Mouse (Mus musculus) stomach, postnatal 0 days (tissue): ENCODE data around the gene Nrbp1. TPM values are rescaled to one million over a fixed set of nuclear protein-coding genes. Genes with fewer than 3 reads are reported as not detected.

Experiments
- ATAC-seq: fragments of 200-750 bp; cut with Nextera tagmentation; 2 replicates; pipeline ENCODE4 v1.8.0; 2017; ENCODE audit not compliant: low FRiP score, low TSS enrichment
- DNase-seq: peaks from one replicate; pipeline ENCODE4 v3.0.0-alpha.2; 2016; ENCODE audit warnings: low spot score
- H3K27ac ChIP-seq: fragments of 300-500 bp; sonication (generic); replicated peaks from 2 replicates; pipeline ENCODE4 v1.5.1; 2014; ENCODE audit warnings: mild to moderate bottlenecking, control low read depth
- H3K27me3 ChIP-seq: fragments of 300-500 bp; sonication (generic); 2 replicates; pipeline ENCODE4 v1.6.1; 2014; ENCODE audit warnings: low read length; ENCODE audit not compliant: control insufficient read depth, insufficient read depth
- H3K36me3 ChIP-seq: fragments of 300-500 bp; sonication (generic); 2 replicates; pipeline ENCODE4 v1.6.1; 2014; ENCODE audit warnings: low read length, mixed read lengths; ENCODE audit not compliant: control insufficient read depth, insufficient read depth
- H3K4me1 ChIP-seq: fragments of 300-500 bp; sonication (generic); replicated peaks from 2 replicates; pipeline ENCODE4 v1.6.1; 2014; ENCODE audit warnings: antibody characterized with exemption; ENCODE audit not compliant: control insufficient read depth, insufficient read depth
- H3K4me2 ChIP-seq: fragments of 300-500 bp; sonication (generic); replicated peaks from 2 replicates; pipeline ENCODE4 v1.6.1; 2014; ENCODE audit warnings: low read depth, mild to moderate bottlenecking, control low read depth, moderate library complexity
- H3K4me3 ChIP-seq: fragments of 300-500 bp; sonication (generic); 2 replicates; pipeline ENCODE4 v1.5.1; 2014; ENCODE audit warnings: low read depth, low read length, control low read depth
- H3K9ac ChIP-seq: fragments of 300-500 bp; sonication (generic); 2 replicates; pipeline ENCODE4 v1.6.1; 2014; ENCODE audit warnings: mild to moderate bottlenecking, low read length, control low read depth, mixed read lengths
- H3K9me3 ChIP-seq: fragments of 300-500 bp; sonication (generic); 2 replicates; pipeline ENCODE4 v1.6.1; 2016; ENCODE audit warnings: low read length; ENCODE audit not compliant: control insufficient read depth
- CTCF ChIP-seq: IDR thresholded peaks from 2 replicates; pipeline ENCODE4 v1.5.1; 2016; ENCODE audit warnings: antibody characterized with exemption, low read depth, mild to moderate bottlenecking, moderate library complexity
- EP300 ChIP-seq: optimal IDR thresholded peaks from 2 replicates; pipeline ENCODE3; 2016; ENCODE audit warnings: antibody characterized with exemption
- WGBS: fragments of 180-500 bp; shearing (Covaris S2); extraction: QIAGEN DNeasy Blood & Tissue Kit; methylation state at CpG from one replicate; pipeline ENCODE4 v1.1.7; 2014; 5-methylcytosine and 5-hydroxymethylcytosine counted together
- polyA plus RNA-seq: library from polyadenylated mRNA; unstranded; fragments of >200 nt; fragmentation: Nextera tagmentation; extraction: Ambion mirVana; gene quantifications from 2 replicates; pipeline ENCODE4 v1.2.1, GENCODE M21; 2015

Gene Nrbp1
- polyA plus RNA-seq, 1 experiment from 2014 or later: 95.3 TPM

GRCm38 (mm10) chr5:31255971-31256370, 15.3 kb downstream of the Nrbp1 start:
- Histone ChIP-seq H3K4me3 (no peak overlapping the region), H3K9me3 (no peaks in the 10 kb centered on the region), H3K27ac (no peak overlapping the region), H3K27me3 (no peaks in the 10 kb centered on the region), H3K4me1 (no peaks in the 10 kb centered on the region), H3K4me2 (no peak overlapping the region), H3K36me3 (peaks cover 21% of the 10 kb centered on the region), H3K9ac (no peak overlapping the region)
- ATAC-seq (no peak), DNase-seq (no peak)
- TF ChIP-seq CTCF (no peak), EP300 (no peak)
- WGBS: 92% methylated on average over 2 of the region's 2 CpGs

GRCm38 (mm10) chr5:31257616-31258015, 17.0 kb downstream of the Nrbp1 start:
- no peak overlapping the region for H3K9ac ChIP-seq
- H3K9me3 ChIP-seq: no peaks in the 10 kb centered on the region
- no peak overlapping the region for H3K4me2 ChIP-seq
- TF ChIP-seq CTCF (no peak), EP300 (no peak)
- ATAC-seq (no peak), DNase-seq (no peak)
- H3K36me3 ChIP-seq: peaks cover 17% of the 10 kb centered on the region
- 78% methylated on average over 11 of the region's 11 CpGs for WGBS
- H3K27ac ChIP-seq: no peak overlapping the region
- no peaks in the 10 kb centered on the region for H3K4me1 ChIP-seq
- H3K27me3 ChIP-seq: no peaks in the 10 kb centered on the region
- no peak overlapping the region for H3K4me3 ChIP-seq

- ATAC-seq (no peak), DNase-seq (no peak)
- Histone ChIP-seq H3K4me3 (no peak overlapping the region), H3K4me2 (no peak overlapping the region), H3K4me1 (no peaks in the 10 kb centered on the region), H3K27me3 (no peaks in the 10 kb centered on the region), H3K9ac (no peak overlapping the region), H3K27ac (no peak overlapping the region), H3K9me3 (no peaks in the 10 kb centered on the region), H3K36me3 (peaks cover 2% of the 10 kb centered on the region; the same call in 1 of the 2 replicates)
- 83% methylated on average over 7 of the region's 7 CpGs for WGBS
- TF ChIP-seq CTCF (no peak), EP300 (no peak)
Observed at GRCm38 (mm10) chr5:31266101-31266500, 25.4 kb downstream of the Nrbp1 start.

DNA sequence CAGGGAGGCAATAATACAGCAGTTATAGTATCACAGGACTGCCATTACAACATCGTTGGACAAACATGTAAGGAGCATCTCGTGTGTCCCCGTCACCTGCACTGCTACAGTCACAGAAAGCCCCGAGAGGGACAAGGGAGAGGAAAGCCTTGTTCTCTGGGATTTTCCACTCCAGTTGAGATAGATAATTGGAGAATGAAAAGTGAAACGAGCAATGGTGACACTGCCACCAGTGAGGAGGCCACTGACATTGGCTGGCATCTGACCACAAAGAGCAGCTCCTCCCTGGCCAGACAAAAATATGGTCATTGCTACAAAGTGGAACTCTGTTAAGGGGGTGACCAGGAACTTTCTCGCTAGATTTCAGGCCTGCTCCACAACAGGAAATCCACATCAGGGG, 27.0 kb downstream of the Nrbp1 start:
- Histone ChIP-seq H3K4me3 (no peak overlapping the region), H3K9ac (no peak overlapping the region), H3K27ac (no peak overlapping the region), H3K36me3 (peaks cover 2% of the 10 kb centered on the region; the same call in 1 of the 2 replicates), H3K4me1 (no peaks in the 10 kb centered on the region), H3K27me3 (no peaks in the 10 kb centered on the region), H3K4me2 (no peak overlapping the region), H3K9me3 (no peaks in the 10 kb centered on the region)
- 89% methylated on average over 6 of the region's 6 CpGs for WGBS
- no peak for DNase-seq
- ATAC-seq: no peak
- TF ChIP-seq CTCF (no peak), EP300 (no peak)

DNA sequence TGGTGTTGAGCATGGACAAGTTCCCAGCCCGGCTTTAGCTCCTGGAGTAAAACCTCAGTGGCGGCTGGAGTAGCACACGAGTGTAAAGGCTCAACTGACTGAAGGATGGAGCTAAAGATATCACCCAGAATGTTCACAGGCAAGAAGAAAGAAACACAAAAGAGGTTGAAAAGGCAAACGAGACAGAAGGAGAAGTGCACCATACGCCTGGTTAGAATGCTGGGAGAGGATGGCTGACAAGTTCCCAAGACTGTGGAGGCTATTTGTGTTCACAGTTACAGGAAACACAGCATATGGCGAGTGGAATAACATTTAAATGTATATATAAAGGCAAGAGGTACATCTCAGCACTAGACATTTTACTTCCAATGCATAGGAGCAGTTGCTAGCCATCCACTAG, 32.4 kb downstream of the Nrbp1 start:
- no peak overlapping the region for H3K4me2 ChIP-seq
- peaks cover 5% of the 10 kb centered on the region; the same call in 1 of the 2 replicates for H3K36me3 ChIP-seq
- ATAC-seq: no peak
- no peak for DNase-seq
- H3K4me3 ChIP-seq: no peak overlapping the region
- no peak overlapping the region for H3K27ac ChIP-seq
- TF ChIP-seq EP300 (no peak), CTCF (no peak)
- no peaks in the 10 kb centered on the region for H3K4me1 ChIP-seq
- WGBS: 88% methylated on average over 6 of the region's 6 CpGs
- H3K9me3 ChIP-seq: no peaks in the 10 kb centered on the region
- no peaks in the 10 kb centered on the region for H3K27me3 ChIP-seq
- H3K9ac ChIP-seq: no peak overlapping the region

- ATAC-seq (no peak), DNase-seq (no peak)
- Histone ChIP-seq H3K9ac (no peak overlapping the region), H3K27me3 (no peaks in the 10 kb centered on the region), H3K9me3 (no peaks in the 10 kb centered on the region), H3K4me1 (no peaks in the 10 kb centered on the region), H3K27ac (no peak overlapping the region), H3K4me2 (no peak overlapping the region), H3K4me3 (no peak overlapping the region), H3K36me3 (peaks cover 23% of the 10 kb centered on the region)
- no peak for TF ChIP-seq CTCF
- TF ChIP-seq EP300: no peak
- WGBS: 82% methylated on average over 20 of the region's 20 CpGs
Observed at GRCm38 (mm10) chr5:31279245-31279988, 38.8 kb downstream of the Nrbp1 start.
